Mouse (Mus musculus): ENCODE results near the gene Ube2d1.

The Ube2d1 gene

DNA sequence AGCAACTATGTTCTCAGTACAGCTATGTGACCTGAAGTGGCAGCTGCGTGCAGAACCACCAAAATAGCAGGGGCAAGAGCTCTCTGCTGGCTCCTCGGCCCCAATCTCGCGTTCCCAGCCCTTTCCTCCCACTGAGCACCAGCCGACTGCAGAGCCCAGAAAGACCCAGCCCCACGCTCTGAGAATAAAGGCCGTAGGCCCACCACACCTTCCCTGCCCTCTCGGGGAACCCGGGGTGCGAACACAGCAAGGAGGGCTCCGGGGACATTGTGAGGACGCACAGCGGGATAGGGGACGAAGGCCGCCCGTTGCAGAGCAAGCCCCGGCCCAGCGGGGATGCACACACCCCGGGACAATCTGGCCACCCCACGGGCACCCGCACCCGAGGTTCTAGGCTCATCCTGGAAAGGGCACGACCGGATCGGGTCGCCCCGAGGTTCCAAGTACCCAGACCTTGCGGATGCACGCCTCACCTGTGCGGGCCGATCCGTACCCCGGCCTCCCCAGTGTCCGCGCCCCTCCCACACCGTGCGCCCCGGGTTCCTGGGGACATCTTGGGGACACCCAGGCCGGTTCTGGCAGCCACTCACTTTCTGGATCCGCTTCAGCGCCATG, 444 bp downstream of the Ube2d1 start:
- peak; percentile 23 for DNase-seq (ENCODE audit: low read depth)

DNA sequence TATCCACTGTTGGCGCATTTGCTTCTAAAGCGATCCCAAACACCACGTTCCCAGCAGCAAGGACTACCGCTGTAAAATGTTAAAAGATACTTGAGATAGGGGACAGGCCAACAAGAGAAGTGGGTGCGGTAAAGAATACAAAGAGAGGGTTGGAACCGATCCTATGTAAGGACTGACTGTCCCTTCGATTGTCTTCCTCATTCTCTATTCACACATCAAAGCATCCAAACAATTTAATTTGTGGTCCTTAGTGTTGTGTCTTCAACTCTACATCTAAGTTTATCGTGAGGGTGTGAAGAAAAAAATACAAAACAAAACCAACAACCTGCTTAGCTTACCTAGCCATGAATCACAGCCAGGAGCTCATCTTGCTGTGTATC, 941 bp downstream of the Ube2d1 start:
- no peak for DNase-seq (ENCODE audit: low read depth)

DNA sequence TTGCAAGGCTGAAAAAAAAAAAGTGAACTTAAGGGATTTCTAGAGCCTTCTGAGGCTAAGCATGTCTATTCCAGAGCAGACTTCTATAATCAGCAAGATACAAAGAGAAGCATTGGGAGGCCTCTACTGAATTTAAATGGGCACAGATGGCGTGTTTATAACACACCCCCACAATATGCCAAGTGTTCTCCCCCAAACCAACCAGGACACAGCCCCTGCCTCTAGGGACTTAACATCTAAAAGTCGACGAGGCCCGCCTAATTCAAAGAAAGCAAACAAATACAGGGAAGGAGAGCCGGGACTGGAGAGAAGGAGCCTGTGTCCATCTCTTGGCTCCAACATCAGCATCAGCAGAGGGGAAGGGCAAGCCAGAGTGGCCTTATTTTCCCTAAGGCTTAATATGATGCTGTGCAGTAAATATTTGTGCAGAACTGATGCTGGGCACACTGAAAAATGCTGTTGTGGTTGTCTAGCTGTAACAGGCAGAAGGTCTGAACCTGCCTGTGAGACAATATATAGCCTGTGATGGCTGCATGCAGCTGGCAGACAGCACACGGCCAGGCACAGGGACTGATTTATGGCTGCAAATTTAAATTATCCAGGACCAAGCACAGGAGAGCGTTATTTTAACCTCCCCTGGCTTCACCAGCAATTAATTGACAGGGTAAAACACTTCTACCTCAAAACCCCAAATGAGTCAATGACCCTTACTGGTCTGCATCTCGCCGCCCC, 11.9 kb downstream of the Ube2d1 start:
- DNase-seq (ENCODE audit: low read depth): no peak

DNA sequence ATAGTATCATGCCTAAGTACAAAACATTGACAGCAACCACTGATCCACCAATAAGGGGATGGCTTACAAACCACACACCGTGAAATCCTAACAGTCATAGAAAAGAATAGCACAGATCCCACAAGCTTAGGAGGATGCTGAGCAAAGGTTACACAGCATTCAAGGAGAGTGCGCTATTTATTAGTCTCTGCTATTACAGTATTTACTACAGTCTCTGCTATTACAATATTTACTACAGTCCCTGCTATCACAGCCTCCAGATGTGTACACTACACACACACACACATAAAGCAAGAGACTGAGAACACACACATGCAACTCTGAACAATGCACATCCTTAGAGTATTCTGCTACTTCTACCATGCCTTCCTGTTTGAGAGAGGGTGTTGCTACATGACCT, 17.1 kb downstream of the Ube2d1 start:
- no peak for DNase-seq (ENCODE audit: low read depth)

DNA sequence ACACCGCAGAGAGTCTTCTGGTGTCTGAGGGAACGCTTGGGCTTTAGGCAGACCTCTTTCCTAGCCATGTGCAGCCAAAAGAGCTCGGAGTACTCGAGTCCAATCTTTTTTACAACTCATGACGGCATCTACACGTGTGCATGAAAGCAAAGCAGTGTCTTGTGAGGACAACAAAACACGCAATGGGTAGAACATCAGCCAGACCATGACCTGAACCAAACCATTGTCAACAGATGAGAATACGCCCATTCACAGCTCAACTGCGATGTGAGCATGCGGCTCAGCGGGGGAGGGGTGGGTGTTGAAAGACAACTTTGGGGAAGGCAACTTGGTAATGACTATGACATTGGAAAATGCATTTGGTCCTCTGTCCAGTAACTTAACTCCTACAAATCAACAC, 17.6 kb downstream of the Ube2d1 start:
- no peak for DNase-seq (ENCODE audit: low read depth)

DNA sequence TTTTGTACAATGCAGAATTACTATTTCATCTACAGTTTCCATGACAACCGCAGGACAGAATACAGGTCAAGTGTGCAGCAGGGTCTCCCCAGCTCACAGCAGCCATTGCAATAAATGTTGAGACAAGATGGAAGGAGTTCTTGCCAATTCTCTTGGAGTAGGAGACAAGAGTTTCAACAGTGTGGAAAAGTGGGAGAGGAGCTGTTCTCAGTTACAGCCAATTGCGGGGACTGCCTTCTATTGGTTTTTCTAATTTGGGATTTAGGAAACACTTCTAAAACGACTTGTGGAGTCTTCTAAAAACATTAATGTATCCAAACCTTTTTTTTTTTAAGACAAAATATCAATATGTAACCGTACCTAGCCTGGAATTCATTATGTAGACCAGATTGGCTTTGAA, 20.0 kb downstream of the Ube2d1 start:
- DNase-seq (ENCODE audit: low read depth): no peak

DNA sequence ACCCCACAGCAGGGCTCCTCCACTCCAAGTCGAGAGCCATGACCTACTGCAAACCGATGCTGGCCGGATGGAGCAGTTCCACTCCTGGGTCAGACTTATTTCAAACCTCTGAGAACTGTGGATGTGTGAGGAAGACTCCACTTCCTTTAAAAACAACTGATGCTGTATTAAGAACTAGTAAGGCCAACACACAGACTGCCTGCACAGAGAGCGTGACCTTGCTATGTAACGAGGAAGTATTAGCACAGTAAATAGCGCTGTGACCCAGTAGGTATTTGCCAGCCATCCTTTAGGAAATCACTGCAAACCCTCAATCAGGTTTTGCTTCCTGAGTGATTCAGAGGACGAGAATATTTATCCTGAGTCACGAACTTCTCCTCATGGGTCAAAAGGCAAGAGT, 23.4 kb downstream of the Ube2d1 start:
- DNase-seq (ENCODE audit: low read depth): no peak

DNA sequence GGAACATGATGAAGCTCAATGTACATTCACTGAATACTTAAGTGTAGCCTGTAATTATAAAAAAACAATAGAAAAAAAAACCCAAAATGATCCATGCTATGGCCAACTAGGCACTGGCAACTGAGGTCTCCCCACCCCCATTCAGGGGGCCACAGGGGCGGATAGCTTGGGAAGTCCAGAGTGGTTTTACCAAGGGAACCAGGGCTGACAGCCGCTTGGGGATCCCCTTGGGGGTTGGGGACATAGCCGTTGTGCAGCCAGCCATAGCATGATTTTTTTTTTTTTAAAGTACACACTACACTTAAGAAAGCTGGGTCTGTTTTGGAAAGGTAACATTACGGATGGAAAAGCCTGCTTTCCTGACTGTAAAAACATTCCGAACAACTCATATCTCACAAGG, 26.1 kb downstream of the Ube2d1 start:
- no peak for DNase-seq (ENCODE audit: low read depth)

DNA sequence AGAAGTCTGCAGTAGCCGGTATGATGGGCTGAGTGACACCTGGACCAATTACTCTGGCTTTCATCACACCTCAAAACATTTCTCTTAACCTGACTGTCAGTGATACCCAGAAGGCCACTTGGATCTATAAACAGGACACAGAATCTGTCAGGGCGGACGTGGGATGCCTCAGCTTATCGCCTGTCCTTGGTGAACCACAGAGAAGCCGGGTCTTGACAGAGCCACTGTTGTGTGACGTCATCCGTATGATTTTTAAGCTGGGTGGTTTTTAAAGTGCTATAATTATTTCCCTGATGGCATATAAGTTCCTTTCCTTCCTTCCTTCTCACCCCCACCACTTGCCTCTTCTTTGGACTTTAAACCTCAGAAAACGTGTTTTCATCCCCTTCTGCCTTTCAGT, 26.5 kb downstream of the Ube2d1 start:
- no peak for DNase-seq (ENCODE audit: low read depth)

DNA sequence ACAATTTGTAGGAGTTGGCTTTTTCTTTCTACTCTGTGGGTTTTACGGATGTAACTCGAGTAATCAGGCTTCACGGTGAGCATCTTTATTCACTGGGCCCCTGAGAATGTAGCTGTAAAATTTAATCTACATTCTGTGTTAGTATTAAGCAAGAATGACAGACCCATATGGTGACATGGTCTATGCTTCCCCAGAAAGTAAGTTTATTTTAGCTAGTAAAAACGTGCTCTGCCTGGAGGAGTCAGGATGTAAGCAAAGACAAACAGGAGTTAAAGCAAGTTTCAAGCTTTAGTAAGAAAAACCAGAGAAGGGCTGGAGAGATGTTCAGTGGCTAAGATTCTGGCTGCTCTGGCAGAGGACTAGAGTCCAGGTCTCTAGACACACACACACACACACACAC, 31.9 kb downstream of the Ube2d1 start:
- no peak for DNase-seq (ENCODE audit: low read depth)

DNA sequence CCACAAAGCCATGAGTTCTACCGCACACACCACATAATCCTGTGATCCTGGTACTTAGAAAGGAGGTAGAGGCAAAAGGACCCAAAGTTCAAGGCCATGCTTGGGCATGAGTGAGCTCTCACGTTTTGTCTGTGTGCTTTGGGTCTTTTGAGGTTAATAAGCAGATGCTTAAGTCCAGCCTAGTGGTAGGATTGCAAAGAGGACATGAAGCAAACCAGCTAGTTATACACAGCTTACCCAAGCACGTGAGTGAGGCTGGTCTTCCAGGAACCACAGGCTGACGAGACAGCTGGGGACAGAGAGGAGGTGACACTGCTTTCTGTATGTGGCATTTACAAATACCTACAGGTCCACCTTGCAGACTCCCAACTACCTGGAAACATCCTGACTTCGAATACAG, 32.6 kb downstream of the Ube2d1 start:
- no peak for DNase-seq (ENCODE audit: low read depth)

DNA sequence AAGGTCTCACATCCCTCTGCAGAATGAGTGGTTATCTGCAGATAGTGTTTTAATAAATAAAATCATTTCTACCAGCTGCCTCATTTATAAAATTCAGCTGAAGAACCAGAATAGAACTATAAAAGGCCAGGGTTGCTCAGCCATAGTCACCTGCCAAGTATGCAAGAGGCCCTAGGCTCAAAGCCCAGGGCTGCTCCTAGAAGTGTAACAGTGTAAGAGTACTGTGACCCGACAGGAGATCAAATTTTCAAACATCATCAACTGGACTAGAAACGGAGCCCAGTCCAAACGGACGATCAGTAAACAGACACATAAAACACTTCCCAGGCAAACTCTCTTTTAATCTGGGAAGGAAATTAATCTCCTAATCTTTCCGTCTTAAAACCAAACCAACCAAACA, 33.2 kb downstream of the Ube2d1 start:
- no peak for DNase-seq (ENCODE audit: low read depth)

DNA sequence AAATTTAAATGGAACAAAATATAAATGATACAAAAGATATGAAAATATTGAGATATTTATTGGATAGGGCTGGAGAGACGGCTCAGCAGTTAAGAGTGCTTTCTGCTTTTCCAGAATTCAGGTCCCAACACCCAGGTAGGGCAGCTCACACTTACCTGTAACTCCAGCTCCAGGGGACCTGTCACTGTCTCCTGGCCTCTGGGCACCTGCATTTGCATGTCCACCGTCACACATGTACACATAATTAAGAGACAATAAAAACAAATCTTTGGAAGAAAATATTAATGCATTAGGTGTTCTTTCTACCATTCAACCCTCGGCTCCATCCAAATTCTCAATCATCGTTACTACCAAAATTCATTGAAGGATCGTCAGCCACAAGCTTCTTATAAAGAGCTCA, 33.8 kb downstream of the Ube2d1 start:
- no peak for DNase-seq (ENCODE audit: low read depth)

DNA sequence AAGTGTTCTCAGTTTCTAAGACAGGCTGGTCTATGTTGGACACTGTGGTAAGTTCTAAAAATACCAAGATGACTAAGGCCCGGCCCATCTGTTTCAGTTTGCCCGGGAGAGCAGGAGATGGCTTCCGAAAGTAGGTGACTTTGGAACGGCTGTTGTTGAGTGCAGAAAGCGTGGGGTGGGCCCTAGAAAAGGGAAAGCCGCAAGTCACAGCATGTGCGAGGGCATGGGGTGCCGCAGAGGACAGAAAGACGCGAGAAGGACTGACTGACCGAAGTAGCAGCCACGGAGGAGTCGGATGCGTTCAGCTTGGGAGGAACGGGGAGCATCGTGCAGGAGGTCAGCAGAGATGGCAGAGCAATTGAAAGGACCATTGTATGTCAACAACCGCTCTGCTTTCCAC, 34.6 kb downstream of the Ube2d1 start:
- no peak for DNase-seq (ENCODE audit: low read depth)

DNA sequence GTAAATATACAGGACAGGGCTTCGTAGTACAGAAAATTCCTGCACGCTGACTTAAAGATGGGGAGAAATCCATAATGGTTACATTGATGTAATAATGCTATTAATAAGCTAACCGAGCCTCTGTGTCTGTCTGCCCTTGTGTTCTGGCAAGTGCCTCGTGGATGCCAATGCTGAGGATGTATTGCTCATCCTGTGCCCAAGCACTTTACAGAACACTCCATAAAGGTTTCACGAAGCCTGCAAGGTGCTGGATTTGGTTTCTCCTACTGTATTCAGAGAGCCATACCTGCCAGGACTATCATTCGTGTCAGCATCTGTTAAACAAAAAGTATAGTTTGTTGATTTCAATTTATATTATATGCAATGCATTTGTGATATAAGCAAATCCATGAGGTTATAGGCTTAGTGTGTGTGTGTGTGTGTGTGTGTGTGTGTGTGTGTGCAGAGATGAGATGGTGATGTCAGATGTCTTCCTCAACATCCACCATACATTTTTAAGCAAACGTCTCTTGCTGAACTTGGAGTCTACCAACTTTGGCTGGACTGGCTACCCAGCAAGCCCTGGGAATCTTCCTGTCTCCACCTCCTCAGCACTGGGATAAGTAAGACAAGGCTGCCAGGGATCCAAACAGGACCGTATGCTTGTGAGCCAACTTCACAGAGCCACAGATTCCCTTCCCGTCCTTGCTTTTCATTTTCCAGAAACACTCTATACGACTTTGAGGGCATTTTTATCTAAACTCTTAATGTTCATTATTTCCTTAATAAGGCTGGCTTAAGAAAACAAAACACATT, 35.8 kb downstream of the Ube2d1 start:
- no peak for DNase-seq (ENCODE audit: low read depth)

DNA sequence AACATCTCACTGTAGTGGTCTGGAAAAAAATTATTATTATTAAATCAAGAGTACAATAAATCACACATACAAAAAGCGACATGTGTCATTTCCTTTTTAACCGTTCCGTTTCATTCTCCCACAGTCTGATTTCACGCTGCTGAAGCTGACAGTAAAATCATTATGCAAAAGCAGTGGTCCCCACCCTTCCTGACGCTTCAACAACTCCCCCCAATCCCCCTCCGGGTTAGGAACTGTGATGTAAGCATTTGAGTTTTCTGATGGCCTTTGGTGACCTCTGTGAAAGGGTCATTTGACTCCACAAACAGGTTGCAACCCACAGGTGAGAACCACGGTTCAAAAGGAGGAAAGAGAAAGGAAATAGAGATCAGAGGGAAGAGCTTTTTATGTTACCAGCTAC, 38.1 kb downstream of the Ube2d1 start:
- DNase-seq (ENCODE audit: low read depth): peak; percentile 52

DNA sequence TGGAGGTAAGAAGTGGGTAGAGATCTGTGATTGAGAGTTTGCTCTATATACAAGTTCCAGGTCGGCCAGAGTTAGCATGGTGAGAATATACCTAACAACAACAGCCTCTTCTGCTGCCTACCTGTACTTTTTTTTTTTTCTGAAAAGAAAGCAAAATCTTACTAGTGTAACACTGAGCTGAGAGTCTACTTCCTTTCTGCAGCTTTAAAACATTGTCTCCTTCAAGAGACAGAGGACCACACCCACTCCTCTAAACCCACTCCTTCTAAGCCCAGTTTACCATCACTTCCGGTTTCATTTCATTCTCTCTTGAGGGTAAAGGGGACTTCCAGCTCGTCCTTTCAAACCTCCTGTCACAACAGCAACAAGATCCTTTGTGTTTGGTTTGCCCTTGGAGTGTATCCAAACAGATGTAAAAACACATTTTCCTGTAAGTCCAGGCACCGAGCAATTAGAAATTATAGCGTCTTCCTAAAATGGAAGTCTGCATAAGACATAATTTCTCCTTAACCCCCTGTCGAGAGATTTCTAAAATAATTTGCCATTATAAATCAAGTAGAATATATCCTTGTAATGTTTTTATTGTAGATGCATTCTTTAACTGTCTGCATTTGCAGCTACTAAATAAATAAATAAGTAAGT, 45.5 kb downstream of the Ube2d1 start:
- peak; percentile 89 for DNase-seq (ENCODE audit: low read depth)

DNA sequence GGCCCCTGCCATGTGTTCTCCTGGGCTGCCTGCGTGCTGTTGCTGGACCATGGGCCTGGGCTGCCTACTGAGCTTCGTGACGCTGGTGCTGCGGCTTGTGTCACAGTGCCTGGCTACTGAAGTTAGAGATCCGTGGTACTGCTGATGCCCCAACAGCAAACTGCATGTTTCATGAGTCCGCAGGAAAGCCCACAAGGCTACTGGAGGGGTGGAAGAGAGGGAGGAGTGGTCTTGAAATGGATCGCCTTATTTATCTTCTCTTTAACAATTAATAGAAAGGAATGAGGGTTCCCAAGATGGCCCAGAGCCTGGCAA, 46.9 kb downstream of the Ube2d1 start, which contains the start of gene Tfam:
TSS of gene Tfam (minus strand) at position 41 of the 315 bp plus-strand sequence.
- DNase-seq (ENCODE audit: low read depth): no peak

DNA sequence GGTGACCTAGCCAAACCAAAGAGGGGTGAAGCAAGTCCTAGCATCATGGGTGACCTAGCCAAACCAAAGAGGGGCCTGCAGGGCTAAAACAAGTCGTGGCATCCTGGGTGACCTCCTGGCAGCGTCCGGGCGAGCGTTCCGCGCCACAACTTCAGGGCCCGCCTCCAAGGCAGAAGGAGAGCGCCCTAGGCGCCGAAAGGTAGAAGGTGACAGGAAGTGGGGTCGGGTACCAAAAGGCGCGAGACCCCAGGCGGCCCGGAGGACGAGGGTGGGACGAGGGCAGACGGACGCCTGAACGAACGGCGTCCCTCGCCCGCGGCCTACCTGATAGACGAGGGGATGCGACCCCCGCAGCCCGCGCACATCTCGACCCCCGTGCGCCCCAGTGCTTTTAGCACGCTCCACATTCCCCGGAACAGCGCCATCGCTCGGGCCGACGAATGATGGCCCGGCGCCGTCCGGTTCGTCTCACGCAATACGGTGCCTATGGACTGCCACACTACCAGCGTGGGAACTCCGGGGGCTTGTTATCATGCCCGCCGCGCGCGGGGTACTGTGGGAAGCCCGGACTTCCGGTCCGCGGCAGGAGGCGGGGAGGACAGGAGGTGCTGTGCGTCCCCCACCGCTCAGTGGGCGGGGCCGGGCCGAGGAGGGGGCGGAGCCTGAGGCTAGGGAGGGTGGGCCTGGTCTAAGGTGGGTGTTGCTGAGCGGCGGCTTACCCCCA, 47.4 kb downstream of the Ube2d1 start:
- peak; percentile 95 for DNase-seq (ENCODE audit: low read depth)

DNA sequence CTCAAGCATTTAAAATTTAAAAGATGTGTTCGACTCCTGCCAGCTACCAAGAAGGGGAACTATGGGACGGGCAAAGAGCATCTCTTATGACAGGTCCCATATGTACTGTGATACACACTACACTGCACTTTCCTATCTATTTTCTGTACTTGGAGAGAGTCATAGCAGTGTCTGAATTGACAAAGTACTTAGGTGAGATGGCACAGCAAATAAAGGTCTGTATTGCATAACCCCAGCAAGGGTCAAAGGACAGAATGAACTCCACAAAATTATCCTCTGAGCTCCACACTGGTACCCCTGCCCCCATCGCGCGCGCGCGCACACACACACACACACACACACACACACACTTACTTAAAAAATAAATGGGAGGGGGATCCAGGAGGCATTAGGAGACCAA, 51.0 kb downstream of the Ube2d1 start:
- DNase-seq (ENCODE audit: low read depth): no peak

DNA sequence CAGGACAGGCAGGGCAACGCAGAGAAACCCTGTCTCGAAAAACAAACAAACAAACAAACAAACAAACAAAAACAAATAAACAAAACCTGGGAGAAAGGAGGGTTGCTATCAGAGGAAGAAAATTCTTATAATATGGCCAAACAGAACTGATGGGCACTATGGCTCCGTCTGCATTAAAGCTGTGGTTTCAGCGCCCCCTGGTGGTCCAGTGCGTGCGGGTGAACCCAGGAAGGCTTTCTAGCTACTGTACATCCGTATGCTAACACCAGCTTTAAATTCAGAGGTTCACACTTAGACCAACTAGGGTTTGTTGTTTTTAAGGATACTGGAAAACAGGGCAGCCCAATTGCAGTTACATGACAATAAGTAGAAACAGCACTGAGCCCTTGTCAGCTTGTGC, 59.2 kb downstream of the Ube2d1 start:
- peak; percentile 78 for DNase-seq (ENCODE audit: low read depth)

DNA sequence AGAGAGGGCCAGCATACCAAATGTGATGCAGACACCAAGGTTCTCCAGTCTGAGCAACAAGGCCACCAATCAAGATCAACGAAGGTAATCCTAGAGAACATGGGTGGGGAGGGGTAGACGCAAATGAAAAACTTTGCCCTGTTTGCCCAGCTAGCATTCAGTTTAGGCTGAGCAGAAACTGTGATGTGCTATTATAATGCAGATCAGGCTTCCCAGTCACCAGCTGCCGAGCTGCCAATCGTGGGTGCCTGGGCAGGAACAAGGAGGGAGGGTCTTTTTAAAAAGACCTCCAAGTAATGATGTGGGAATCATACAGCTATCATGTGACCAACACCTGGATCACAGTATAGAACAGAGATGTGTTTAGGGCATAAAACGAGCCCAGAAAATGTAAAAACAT, 62.0 kb downstream of the Ube2d1 start:
- DNase-seq (ENCODE audit: low read depth): no peak

Measured in naive thymus-derived CD4-positive, alpha-beta T cell, adult 2 months (primary cell).